Mouse (Mus musculus) bone marrow macrophage, adult 2 months (primary cell): ENCODE data around the gene Pidd1.

Source experiments
- CTCF ChIP-seq: IDR thresholded peaks from 2 replicates; pipeline ENCODE4 v1.5.1; 2012; ENCODE audit warnings: low read depth, mild to moderate bottlenecking, low read length, moderate library complexity
- POLR2A ChIP-seq: IDR thresholded peaks from 2 replicates; pipeline ENCODE4 v1.6.1; 2012; ENCODE audit warnings: mild to moderate bottlenecking, low read depth, low read length, borderline replicate concordance

- TF ChIP-seq CTCF (no peak), POLR2A (no peak)
Observed at GRCm38 (mm10) chr7:141435856-141436522, 7.8 kb downstream of the Pidd1 start.
